Mouse (Mus musculus) spleen, adult 18-20 months (tissue): Measurements from ENCODE around the gene Reep1.
"Not testable (repeated sequence)": the region's sequence is repeated elsewhere in the genome, so short reads cannot be mapped to it uniquely, and the experiment has no call there.

Experiments
- DNase-seq, 2 experiments: peaks; one replicate each; pipeline ENCODE4 v3.0.0; 2022; ENCODE audit warnings: mixed read lengths in 2 of 2

The Reep1 gene

DNA sequence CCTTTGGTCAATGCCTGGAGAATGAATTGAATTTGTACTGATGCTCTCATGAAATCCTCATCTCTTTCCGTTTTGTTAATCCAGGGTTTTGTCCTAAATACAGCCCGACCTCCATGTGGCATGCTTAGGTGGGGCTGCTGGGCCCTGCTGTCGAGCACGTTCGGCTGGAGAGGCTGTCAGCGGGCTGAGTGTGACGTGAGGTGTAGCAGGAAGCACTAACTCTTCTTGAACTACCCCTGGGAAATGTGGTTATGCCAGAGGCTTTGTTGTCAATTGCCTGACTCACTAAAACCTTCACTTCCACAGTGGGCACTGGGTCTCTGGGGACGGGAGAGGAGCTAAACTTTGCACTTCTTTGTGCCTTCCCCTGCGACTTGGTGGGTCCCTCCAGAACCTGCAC, 81.0 kb downstream of the Reep1 start:
- no peak for DNase-seq

DNA sequence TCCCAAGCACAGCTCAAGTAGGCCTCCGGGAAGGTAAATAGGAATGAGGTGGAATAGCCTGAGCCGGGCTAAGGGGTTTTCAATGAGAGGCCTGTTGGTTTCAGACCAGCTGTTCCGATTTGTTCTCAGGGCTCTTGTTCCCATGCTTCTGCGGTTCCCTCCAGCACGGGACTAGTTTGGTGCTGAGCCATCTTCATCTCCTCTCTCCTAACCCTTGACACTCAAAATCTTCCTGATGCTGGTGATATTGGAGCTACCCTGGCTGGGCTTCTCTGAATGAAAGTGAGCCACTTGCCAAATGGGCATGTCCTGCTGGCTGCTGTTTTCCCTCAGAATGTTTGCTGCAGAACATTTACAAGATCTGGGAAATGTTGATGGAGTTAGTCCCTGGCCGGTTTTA, 84.4 kb downstream of the Reep1 start:
- no peak for DNase-seq

DNA sequence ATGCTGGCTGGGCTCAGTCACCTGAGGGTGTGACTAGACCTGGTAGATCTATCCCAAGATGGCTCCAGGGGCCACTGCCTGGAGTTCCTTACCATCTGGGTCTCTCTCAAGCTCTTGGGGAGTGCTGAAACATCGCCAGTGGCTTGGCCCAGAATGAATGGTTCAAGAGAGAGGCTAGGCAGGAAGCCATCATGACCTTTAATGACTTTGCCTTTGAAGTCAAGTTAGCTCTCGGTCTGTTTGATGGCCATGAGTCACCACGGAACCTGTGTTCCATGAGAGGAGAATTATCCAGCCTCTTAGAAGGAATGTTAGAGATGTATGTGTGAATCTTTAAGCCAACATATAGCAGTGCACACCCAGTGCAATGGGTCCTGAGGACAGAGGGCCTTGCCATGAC, 92.0 kb downstream of the Reep1 start:
- no peak for DNase-seq

DNA sequence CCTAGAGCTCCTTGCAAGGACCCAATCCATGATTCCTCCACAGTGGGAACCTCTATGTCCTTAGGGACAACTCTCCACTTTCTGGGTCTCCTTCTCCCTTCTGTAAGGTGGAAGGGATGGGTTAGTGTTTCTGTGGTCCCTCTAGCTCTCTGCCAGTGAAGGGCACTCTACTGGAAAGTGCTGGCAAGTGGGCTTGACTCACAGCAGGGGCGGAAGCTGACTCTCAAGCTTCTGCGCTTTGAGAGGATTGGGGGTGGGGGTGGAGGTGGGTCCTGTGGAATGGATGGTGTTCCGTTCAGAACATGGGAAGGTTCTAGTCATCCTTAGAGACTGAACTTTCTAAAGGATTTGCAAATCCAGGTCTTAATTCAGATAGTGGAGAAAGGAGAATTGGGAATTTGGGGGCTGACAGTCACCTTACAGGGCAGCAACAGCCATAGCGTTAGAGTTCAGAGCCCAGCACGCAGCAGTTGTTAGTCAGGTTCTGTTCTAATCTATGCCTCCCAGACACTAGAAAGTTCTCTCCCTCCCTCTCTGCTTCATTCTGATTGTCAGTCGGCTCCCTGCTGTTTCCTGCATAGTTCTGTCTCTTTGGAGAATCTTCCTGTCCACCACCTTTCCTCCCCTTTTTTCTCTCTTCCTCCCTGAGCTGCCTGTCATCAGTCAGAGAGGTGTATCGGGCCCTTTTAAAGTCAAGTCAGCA, 93.8 kb downstream of the Reep1 start:
- no peak for DNase-seq

DNA sequence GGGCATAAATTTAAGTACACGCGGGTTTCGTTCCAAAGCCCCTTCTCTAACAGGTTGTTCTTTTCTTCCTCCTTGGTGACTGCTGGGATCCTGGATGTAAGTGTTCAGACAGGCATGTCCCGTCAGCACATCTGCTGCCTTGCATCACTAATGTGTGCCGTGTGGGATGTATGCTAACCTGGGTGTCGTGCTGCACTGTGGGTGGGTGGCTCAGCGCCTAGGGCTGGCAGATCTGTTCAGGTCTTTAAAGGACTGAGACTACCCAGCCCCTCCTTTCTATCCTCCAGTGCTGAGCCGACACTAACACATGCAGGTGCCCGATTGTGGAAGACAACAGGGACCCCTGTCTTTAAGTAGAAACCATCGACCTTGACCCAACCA, 94.3 kb downstream of the Reep1 start:
- DNase-seq, result no peak

DNA sequence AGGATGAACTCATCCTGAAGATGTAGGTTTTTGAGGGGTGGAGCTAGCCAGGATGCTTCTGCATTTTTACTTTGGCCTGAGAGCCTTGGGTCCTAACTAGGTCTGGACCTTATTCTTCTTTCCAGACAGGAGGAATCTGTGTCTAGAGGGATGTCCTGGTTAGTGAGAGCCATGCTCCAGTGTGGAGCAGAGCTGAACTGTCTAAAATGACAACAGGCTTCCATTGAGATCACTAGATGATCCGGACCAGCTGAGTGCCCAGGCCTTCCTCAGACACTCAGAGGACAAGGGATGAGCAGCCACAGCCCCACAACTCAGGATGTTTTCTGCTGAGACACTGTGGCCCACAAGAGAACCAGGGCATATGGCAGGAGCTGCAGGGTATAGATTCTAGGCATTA, 96.2 kb downstream of the Reep1 start:
- DNase-seq, result no peak

DNA sequence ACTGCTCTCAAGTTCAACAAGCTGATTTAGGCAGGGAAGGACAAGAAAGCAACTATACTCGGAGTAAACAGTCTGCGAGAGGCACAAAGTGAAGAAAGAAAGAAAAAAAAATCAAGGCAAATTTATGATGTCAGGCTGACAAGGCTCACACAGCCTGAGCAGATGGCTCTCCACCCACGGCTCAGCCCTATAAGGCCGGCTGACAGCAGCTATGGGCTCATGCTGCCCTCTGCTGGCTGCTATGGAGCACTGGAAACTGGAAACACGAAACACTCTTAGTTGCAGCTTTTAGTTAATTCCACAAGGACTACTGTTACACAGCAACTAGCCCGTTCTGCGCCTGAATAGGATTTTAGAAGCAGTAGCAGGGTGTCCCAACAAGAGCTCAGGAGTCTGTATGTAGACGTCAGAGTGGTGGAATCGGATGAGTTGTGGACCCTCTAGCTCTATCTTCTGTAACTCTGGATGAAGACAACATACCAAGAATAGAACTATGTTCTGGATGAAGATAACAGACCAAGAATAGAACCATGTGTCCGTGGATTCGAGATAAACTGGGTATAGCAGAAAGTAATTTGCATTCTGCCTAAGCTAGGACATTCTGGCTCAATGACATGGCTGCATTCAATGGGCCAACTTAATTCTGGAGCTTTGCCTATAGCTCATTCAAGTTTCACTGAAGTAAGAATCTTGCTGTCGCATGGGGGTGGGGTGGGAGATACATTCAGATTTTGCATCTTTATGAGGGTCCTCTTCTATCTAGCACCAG, 96.9 kb downstream of the Reep1 start:
- DNase-seq, result peak in 1 of 2 experiments; percentile 42

DNA sequence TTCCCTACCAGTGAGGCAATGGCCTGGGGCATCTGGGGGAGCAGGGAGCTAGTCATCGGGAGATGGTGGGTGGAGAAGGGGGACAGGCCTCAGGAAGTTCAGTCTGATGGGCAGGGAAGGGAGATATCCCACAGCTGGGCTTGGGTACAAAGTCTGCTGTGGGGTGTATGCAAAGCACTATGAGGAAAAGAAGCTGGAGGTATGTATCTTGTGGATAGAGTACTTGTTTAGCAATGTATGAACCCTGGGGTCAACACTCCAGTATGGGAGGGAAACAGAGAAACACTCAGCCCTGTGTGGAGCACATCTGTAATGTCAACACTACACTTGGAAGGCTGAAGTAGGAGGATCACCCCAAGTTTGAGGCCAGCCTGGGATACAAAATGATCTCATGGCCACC, 99.4 kb downstream of the Reep1 start:
- no peak for DNase-seq

DNA sequence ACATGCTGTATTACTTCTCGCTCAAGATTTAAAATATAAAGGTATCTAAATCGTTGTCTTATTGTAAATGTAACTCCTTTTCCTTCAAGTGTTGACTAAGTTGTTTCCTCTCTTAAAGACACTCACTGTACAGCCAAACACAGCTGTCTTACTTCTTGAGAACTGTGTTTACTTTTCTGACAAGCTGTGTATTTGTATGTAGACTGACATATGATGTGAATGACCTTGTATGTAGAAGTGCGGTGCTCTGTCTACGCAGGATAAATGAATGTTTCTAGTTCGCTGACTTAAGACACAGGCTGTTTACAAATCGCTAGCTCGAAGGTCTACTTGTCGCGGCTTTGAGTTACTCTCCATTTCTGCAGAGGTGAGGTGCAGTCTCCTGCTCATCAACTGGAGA, 102.5 kb downstream of the Reep1 start:
- no peak for DNase-seq

DNA sequence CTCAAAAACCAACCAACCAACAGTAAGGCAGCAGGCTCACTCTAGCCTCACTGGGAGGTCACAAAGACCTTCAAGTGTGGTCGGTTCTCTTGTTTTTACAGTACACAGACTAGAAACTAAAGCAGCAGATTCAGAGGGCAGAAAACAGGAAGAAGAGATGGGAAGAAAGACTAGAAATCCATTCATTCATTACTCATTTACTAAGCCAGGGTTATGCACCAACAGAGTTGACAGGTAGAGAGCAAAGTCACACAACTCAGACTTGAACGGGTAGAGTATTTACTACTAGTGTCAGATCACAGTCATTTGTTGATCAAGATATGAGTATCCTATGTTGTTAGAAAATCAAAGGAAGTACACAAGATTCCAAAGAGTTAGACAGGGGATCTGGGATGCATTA, 105.5 kb downstream of the Reep1 start:
- DNase-seq, result no peak

DNA sequence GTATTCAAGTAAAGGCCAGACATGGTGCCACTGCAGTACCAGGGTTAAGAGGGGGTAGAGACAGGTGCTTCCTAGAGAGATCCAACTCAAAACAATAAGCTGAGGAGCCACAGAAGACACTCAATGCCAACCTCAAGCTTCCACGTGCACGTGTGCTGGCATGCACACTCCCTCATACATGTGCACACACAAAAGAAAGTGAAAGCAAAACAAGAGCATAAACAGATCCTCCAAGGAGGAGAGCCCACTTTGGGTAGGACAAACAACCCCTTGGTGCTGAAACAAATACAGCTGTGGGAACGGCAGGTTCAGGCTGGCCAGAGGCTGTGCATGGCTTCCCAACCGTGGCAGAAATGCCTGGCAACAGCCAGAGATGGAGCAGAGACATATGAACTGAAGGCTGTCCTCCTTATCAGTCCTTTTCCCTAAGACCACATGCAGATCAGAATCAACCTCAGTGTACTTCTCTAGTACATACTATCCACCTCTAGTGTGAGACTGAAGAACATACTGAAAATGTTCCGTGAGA, 112.5 kb downstream of the Reep1 start:
- DNase-seq, result no peak

DNA sequence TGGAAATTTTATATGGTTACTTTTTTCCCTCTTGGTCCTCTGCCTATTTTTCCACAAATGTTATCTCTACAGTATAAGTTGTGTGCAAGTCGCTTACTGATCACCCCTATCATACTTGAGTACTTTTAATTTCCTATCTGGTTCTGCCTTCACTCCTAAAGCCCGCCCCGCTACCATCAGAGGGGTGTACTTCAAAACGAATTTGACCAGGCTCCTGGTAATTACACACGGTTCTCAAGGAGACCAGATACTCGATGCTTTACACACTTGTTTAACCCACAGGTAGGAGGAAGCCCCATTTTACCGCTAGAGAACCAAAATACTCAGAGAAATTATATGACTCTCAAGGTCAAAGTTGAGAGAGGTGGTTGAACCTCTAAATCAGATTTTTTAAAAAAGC, 115.7 kb downstream of the Reep1 start:
- DNase-seq, result no peak

DNA sequence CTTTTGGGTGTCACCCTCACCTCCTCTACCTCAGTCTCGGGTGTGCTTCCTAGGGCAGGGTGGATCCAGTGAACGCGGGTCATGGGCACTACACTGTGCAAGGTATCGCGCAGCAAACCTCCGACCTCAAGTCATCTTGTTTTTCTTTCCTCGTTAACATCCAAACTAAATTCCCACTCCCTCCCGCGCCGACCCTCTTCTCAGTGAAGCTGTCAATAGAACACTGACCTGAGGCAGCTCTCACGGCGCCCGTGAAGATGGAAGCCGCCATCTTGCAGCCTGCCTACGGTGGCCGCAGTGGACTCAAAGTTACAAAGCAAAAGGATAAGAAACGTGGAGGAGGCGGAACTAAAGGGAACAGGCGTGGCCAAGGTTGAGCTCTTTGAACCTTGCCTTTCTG, 116.1 kb downstream of the Reep1 start:
- DNase-seq, result peak; percentile 76 to 85

DNA sequence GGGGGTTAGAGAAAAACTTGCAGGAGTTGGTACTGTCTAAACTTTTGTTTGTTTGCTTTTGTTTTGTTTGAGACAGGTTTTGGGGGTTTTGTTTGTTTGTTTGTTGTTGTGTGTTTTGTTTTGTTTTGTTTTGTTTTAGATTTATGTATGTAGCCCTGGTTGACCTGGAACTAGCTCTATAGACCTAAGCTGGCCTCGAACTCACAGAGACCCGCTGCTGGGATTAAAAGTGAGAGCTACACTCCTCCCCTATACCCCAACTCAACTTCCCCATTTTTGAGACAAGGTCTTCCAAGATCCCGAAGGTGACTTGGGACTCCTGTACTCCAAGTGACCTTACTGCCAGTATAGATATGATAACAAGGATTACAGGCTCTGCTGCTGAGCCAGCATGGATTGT, 116.6 kb downstream of the Reep1 start:
- DNase-seq, result no peak

DNA sequence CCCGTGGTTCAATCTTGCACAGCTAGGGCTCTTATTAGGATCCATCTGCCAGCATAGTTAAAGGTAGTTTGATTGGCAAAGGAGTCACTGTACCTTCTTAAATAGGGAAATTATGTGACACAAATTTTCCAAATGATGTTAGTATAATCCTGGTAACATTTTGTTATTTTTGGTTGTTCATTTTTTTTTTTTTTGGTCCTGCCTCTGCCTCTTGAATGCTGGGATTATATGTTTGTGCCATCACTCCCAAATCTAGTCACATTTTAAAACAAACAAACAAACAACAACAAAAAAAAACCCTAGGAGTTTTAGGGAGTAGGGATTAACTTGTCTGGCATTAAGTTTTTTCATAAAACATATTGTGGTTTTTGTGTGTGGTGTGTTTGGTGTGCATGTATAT, 119.5 kb downstream of the Reep1 start, which contains the start of gene Mrpl35:
Gene Mrpl35 (minus strand): TSS at position 101 of the 400 bp plus-strand sequence.
- no peak for DNase-seq

DNA sequence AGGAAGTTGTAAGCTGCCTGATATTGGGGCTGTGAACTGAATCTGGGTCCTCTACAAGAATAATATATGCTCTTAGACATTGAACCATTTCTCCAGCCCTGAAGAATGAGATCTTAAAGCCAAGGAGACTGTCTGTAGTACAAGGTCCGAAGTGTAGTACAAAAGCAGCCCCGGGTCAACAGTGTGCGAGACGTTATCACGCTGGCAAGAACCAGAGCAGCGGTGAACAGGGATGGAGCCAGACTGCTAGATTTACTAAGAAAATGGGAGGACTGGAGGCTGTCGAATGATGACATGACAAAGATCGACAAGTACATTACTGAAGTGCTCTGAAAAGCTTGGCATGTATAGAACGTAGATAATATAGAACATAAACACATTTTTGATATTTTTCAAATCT, 122.4 kb downstream of the Reep1 start:
- no peak for DNase-seq

DNA sequence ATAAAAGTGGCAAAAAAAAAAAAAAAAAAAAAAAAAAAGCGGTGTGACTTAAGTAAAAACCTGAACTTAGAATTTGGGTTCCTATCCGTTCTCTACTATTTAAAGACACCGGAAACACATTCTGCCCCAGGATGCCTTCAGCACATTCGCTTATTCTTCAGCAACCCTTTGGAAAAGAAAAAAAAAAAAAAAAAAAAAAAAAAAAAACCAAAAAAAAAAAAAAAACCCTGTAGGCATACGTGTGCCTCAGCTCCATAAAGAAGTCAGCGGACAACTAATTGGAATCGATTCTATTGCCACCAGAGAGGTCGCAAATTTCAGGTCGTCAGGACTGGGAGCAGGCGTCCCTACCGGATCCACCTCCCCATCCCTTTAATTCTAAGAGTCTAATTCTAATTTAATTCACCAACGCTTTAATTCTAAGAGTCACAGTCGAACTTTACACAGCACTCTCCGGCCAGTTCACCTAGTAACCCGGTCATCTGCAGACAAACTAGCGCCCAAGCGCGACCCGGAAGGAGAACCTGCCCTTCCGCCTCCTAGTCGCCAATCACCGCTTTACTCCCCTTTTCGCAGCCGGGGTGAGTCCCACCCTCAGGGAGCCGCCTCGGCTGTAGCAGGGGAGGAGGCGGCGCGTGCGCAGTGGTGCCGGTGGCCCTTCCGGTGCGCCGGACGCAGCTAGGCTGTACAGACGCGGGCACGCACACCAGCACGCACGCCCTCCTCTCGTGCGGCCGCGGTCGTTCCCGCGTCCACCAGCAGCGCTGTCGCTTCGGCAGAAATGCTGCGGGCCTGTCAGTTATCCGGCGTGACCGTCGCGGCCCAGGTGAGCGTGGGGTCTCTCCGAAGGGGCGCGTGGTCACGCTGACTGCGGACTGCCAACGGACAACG, 123.6 kb downstream of the Reep1 start, which contains the start of gene Immt:
Gene Immt (plus strand): TSS at position 642 of the 891 bp plus-strand sequence.
- DNase-seq, result peak; percentile 93

DNA sequence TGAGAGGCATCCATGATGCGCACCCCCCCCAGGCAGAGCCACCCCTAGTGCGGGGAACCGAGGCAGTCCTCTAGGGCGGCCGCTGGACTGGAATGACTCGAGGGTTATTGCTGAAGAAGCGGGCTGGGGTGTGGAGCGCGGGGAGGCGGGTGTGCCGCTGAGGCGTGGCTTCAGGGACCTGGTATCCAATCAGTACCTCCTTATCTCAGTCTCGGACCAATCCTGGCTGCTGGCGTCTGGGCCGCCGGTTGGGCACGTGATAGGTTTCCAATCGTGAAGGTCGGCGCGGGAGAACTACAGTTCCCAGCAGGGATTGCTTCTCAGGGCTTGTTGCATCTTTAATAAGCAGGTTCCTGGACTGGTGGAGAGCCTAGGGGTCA, 124.2 kb downstream of the Reep1 start:
- peak; percentile 83 to 89 for DNase-seq

DNA sequence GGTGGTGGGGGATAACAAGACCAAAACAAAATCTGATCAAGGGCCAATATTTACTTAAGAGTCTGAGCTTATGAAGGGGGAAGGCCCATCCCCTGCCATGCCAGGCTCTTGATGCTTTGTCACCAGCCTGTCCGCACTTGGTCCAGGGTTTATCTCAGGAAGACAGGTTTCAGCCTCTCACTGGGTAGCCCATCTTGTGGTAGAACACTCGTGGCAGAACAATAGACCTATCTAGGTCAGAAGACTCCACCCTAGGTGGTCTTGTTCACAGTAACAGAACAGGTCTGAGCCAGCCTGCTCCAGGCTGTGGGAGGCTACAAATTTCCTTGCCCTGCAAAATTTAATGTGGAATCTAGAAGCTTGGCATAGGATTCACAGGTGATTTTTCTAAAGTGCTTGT, 129.4 kb downstream of the Reep1 start:
- no peak for DNase-seq

DNA sequence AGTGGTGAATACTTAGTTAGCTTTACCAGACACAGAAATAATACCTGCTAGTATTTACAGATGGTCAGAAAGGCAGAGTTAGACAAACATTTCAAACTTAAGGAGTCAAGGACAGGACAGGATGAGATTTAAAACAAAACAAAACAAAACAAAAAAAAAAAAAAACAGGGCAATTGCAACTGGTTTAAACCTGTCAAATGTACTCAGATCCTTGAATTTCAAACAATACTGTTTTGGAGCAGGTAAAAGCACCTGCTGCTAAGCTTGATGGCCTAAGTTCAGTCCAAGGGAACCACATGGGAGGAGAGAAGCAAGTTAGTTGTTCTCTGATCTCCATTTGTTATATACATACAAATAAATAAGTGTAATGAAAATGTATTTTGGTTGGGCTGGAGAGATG, 132.5 kb downstream of the Reep1 start:
- no peak for DNase-seq

DNA sequence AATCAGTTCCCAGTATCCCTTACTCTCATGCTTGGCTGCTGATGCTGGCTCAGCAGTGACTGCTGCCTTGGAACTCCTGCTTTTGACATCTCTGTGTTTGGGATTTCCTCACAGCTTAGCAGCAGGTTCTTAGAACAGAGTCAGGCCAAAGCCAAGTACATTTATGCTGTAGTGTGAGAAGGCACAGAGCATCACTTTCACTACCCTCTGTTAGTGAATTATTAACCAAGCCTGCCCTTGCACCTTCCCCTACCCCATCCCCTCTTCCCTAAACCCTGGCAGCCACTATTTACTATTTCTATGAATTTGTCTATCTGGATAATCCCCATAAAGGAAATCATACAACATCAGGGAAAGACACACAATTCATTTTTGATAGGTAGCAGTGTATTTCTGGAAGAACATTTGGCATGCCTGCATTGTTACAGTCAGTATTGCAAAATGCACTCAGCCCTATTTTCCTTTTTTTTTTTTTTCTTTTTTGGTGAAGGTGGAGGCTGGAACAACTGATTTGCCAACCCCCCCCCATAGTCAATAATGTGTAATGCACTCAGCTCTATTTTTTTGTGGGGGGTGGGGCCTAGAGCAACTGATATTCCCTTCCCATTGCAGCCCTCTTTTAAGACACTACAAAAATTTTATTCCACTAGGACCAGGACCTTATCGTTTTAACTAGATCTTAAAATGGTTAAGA, 133.4 kb downstream of the Reep1 start:
- no peak for DNase-seq

DNA sequence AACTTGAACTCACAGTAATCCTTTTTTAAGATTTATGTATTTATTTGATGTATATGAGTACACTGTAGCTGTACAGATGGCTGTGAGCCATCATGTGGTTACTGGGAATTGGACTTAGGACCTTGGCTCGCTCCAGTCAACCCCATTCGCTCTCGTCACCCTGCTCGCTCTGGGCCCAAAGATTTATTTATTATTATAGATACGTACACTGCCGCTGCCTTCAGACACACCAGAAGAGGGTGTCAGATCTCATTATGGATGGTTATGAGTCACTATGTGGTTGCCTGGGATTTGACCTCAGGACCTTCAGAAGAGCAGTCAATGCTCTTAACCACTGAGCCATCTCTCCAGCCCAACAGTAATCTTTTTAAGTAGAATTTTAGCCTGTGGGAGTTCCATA, 139.5 kb downstream of the Reep1 start:
- not testable (repeated sequence) for DNase-seq
